Mouse (Mus musculus) mouse embryonic stem cell (cell line): ENCODE data around the gene Fbxo5.

Experiments
- in situ Hi-C, 2 experiments: fragments of 300-500 bp; cut with MboI; formaldehyde crosslinking; loops; 1 replicate in 1 of 2; 3 replicates in 1 of 2; pipeline ENCODE4 v1.14.3; 2019 to 2020; ENCODE audit warnings: low sequenced_read_pairs in 2 of 2, low pct_unique_long_range_greater_than_20kb in 1 of 2, mixed read lengths in 1 of 2; ENCODE audit not compliant: unreplicated experiment in 1 of 2

Gene Fbxo5

GRCm38 (mm10) chr10:5798069-5798468 is 7.3 kb downstream of the Fbxo5 start:
- in situ Hi-C loops: loop anchor here (25.0 kb wide), 1 partner anchor 311 kb away; no protein-coding TSS in a partner anchor

DNA sequence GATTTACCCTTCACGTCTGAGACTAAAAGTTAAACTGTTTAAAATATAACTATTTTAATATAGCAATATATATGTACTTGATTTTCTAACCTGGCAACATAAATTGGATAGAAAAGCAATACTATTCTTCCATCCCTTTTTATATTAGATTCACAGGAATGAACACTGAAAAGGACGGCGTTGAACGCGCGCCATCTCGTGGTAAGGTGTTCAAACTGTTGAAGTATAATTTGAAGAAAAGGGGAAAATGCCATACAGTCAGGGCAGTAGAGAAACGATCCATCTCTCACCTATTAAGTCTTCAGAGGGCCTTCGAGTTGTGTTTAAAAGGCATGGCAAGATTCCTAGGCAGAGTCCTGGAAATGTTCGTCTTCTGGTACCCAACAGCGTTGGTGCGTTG is 14.7 kb downstream of the Fbxo5 start:
- in situ Hi-C loops: loop anchor here (25.0 kb wide), 1 partner anchor 303 kb away; no protein-coding TSS in a partner anchor

GRCm38 (mm10) chr10:5786923-5787322 is 18.5 kb downstream of the Fbxo5 start:
- in situ Hi-C loops: loop anchor here (10.0 to 25.0 kb wide), 3 partner anchors 152 to 300 kb away; partner anchors contain the start of genes Myct1 (in 2 of the 2) and Vip (in 1 of the 2)
